Mouse (Mus musculus): ENCODE measurements at regions not wholly inside any gene's neighbourhood (a gene's known extent, or its start where the extent isn't known, plus 50 kb on each side); places are given as distances from the start of the nearest gene placed in this dataset.

GRCm38 (mm10) chr2:21908813-21909480, 318.4 kb upstream of the Myo3a start:
- DNase-seq (ENCODE audit: low read depth, low spot score), result no peak

GRCm38 (mm10) chr2:21909481-21909966, 317.8 kb upstream of the Myo3a start:
- peak; percentile 83 for DNase-seq (ENCODE audit: low read depth, low spot score)

- peak; percentile 91 for DNase-seq (ENCODE audit: low read depth, low spot score)
Measured at GRCm38 (mm10) chr2:21917804-21918690, 309.3 kb upstream of the Myo3a start.

- DNase-seq (ENCODE audit: low read depth, low spot score), result no peak
Measured at GRCm38 (mm10) chr2:21919091-21919490, 308.2 kb upstream of the Myo3a start.

GRCm38 (mm10) chr2:21927656-21928055, 299.6 kb upstream of the Myo3a start:
- no peak for DNase-seq (ENCODE audit: low read depth, low spot score)

GRCm38 (mm10) chr2:21939993-21940392, 287.3 kb upstream of the Myo3a start:
- DNase-seq (ENCODE audit: low read depth, low spot score), result no peak

- peak; percentile 66 for DNase-seq (ENCODE audit: low read depth, low spot score)
Measured at GRCm38 (mm10) chr2:21940797-21941487, 286.4 kb upstream of the Myo3a start.

- DNase-seq (ENCODE audit: low read depth, low spot score), result no peak
Measured at GRCm38 (mm10) chr2:21941488-21942000, 285.8 kb upstream of the Myo3a start.

- no peak for DNase-seq (ENCODE audit: low read depth, low spot score)
Measured at GRCm38 (mm10) chr2:21943676-21944075, 283.6 kb upstream of the Myo3a start.

- DNase-seq (ENCODE audit: low read depth, low spot score), result no peak
Measured at GRCm38 (mm10) chr2:21946484-21946883, 280.8 kb upstream of the Myo3a start.

GRCm38 (mm10) chr2:21951279-21951678, 276.0 kb upstream of the Myo3a start:
- no peak for DNase-seq (ENCODE audit: low read depth, low spot score)

GRCm38 (mm10) chr2:21956112-21956963, 271.0 kb upstream of the Myo3a start:
- no peak for DNase-seq (ENCODE audit: low read depth, low spot score)

- DNase-seq (ENCODE audit: low read depth, low spot score), result peak; percentile 79
Measured at GRCm38 (mm10) chr2:21958365-21958764, 268.9 kb upstream of the Myo3a start.

GRCm38 (mm10) chr2:21958802-21959201, 268.5 kb upstream of the Myo3a start:
- no peak for DNase-seq (ENCODE audit: low read depth, low spot score)

GRCm38 (mm10) chr2:21963343-21964026, 263.8 kb upstream of the Myo3a start:
- no peak for DNase-seq (ENCODE audit: low read depth, low spot score)

- peak; percentile 74 for DNase-seq (ENCODE audit: low read depth, low spot score)
Measured at GRCm38 (mm10) chr2:21964027-21964605, 263.2 kb upstream of the Myo3a start.

- no peak for DNase-seq (ENCODE audit: low read depth, low spot score)
Measured at GRCm38 (mm10) chr2:21970774-21971406, 256.4 kb upstream of the Myo3a start.

GRCm38 (mm10) chr2:21974599-21974998, 252.7 kb upstream of the Myo3a start:
- no peak for DNase-seq (ENCODE audit: low read depth, low spot score)

GRCm38 (mm10) chr2:21975547-21975946, 251.8 kb upstream of the Myo3a start:
- no peak for DNase-seq (ENCODE audit: low read depth, low spot score)
